Mouse (Mus musculus) cerebellum, adult 2 months (tissue): Measurements from ENCODE around the gene Prkacb. TPM values are rescaled to one million over a fixed set of nuclear protein-coding genes. Genes with fewer than 3 reads are reported as not detected.

Experiments used
- DNase-seq, 2 experiments: peaks; one replicate each; pipeline ENCODE4 v3.0.0; 2021
- H3K27ac ChIP-seq: fragments of 200-500 bp; 2 replicates; pipeline ENCODE4 v1.5.1; 2012; ENCODE audit warnings: low read length, control low read depth, inconsistent platforms; ENCODE audit not compliant: insufficient read depth
- H3K27me3 ChIP-seq: fragments of 200-500 bp; 2 replicates; pipeline ENCODE4 v1.6.1; 2012; ENCODE audit warnings: inconsistent platforms, mild to moderate bottlenecking, low read length, moderate library complexity; ENCODE audit not compliant: control insufficient read depth, insufficient read depth
- H3K4me1 ChIP-seq: fragments of 200-500 bp; 2 replicates; pipeline ENCODE4 v1.6.1; 2011; ENCODE audit warnings: low read length; ENCODE audit not compliant: control insufficient read depth, insufficient read depth
- H3K4me3 ChIP-seq: fragments of 200-500 bp; replicated peaks from 2 replicates; pipeline ENCODE3; 2011; ENCODE audit warnings: mild to moderate bottlenecking, low read depth, low read length, control low read depth; ENCODE audit not compliant: insufficient read depth
- CTCF ChIP-seq: fragments of 200-500 bp; IDR thresholded peaks from 2 replicates; pipeline ENCODE4 v1.5.1; 2011; ENCODE audit warnings: low read depth, mild to moderate bottlenecking, control low read depth, low read length, moderate library complexity, borderline replicate concordance; ENCODE audit not compliant: insufficient read depth
- POLR2A ChIP-seq: fragments of 200-500 bp; IDR thresholded peaks from 2 replicates; pipeline ENCODE4 v1.6.1; 2011; ENCODE audit warnings: low read length, control low read depth, borderline replicate concordance; ENCODE audit not compliant: insufficient read depth
- WGBS: fragments of 180-500 bp; shearing (Covaris S2); methylation state at CpG from one replicate; pipeline ENCODE4 v1.1.7; 2018; 5-methylcytosine and 5-hydroxymethylcytosine counted together
- polyA plus RNA-seq: library from polyadenylated mRNA; depleted of rRNA; stranded (reverse); fragments of >200 nt; gene quantifications from 2 replicates; pipeline ENCODE4 v1.2.3, GENCODE M21; 2012; rRNA removed

The Prkacb gene
- polyA plus RNA-seq, 1 experiment, result 166 TPM

DNA sequence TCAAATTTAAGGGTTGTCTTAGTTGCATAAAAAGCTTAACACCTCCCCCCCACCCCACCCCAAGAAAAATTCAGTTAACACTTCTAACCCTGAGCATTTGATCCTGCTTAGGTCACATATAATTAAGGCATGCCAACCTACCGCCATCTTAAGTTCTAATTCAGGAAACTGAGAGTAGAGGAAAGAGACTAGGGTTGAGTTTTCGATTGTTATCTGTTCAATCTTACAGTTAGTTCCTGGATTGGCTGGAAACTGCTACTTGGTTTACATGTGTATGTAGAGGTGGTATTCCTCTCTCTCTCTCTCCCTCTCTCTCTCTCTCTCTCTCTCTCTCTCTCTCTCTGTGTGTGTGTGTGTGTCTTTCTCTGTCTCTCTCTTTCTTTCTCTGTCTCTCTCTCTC, 129.7 kb downstream of the Prkacb start:
- H3K4me3 ChIP-seq, result no peak overlapping the region
- no peak for DNase-seq
- TF ChIP-seq CTCF (no peak), POLR2A (no peak)
- H3K27me3 ChIP-seq, result no peaks in the 10 kb centered on the region
- WGBS, result 94% methylated on average over 2 of the region's 2 CpGs
- no peaks in the 10 kb centered on the region; the same call in 1 of the 2 replicates for H3K4me1 ChIP-seq
- no peak overlapping the region for H3K27ac ChIP-seq

DNA sequence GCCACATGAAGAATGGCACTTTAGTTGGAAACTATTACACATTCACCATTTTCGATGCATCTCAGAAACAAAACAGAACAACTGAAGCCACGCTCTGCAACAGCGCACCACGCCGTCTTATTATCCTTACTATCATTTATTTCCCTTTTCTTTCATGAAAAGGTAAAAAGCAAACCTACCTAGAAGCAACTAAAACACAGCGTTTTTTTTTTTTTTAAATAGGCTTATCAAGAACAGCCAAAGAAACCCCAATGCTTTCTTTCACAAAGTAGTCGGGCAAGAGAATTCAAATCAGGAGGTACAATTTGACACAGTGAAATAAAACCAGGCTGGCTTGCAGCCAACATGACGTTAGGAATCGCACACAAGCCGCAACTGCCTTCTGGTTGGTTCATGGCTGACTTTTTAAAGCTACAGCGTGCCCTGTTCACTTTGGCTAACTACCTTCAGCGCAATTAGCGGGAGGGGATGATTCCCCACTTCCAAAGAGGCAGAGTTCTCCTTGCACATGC, 130.6 kb downstream of the Prkacb start:
- no peaks in the 10 kb centered on the region; the same call in 1 of the 2 replicates for H3K4me1 ChIP-seq
- 23% methylated on average over 13 of the region's 13 CpGs for WGBS
- peak overlapping the region; percentile 74 for H3K4me3 ChIP-seq
- peak; percentile 37 to 51 for DNase-seq
- H3K27ac ChIP-seq, result no peak overlapping the region
- H3K27me3 ChIP-seq, result no peaks in the 10 kb centered on the region
- no peak for TF ChIP-seq CTCF
- no peak for TF ChIP-seq POLR2A

DNA sequence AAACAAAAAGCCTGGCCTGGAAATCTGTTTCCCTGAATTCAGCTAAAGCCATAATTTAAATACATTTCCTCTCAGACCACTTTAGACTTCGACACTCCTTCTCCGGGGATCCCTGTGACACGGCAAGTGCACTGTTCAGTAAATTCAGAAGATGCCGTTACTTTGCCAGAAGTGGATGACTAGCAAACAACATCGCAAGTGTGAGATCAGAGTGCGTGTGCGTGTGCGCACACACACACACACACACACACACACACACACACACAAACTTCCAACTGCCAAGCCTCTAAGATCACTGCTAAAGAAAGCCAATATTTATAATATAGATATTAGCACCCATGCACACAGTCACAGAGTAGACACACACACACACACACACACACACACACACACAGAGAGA, 131.1 kb downstream of the Prkacb start:
- TF ChIP-seq CTCF (no peak), POLR2A (no peak)
- 49% methylated on average over 8 of the region's 8 CpGs for WGBS
- no peak for DNase-seq
- Histone ChIP-seq H3K27me3 (no peaks in the 10 kb centered on the region), H3K27ac (no peak overlapping the region), H3K4me1 (no peaks in the 10 kb centered on the region; the same call in 1 of the 2 replicates), H3K4me3 (peak overlapping the region; percentile 74)

DNA sequence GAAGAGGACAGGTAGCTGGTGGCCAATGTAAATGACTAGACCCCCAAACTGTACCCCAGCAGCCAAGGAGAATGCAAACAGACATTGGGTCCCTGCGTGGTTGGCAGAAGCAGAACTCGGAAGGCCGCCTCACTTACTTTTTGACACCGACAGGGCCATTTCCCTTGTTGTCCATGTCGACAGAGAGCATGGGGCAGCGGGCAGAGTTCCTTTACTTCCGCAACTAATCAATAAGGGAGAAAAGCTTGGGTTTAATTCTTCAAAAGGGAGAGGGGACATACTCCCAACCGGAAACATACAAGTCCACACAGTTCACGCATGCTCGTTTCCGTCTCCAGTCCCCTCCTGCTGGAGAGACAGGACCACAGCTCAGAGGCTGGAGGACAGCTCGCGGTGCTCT, 132.2 kb downstream of the Prkacb start:
- Histone ChIP-seq H3K27ac (no peak overlapping the region), H3K4me3 (no peak overlapping the region), H3K27me3 (no peaks in the 10 kb centered on the region), H3K4me1 (no peaks in the 10 kb centered on the region; the same call in 1 of the 2 replicates)
- TF ChIP-seq CTCF (no peak), POLR2A (no peak)
- no peak for DNase-seq
- WGBS, result 93% methylated on average over 13 of the region's 13 CpGs

DNA sequence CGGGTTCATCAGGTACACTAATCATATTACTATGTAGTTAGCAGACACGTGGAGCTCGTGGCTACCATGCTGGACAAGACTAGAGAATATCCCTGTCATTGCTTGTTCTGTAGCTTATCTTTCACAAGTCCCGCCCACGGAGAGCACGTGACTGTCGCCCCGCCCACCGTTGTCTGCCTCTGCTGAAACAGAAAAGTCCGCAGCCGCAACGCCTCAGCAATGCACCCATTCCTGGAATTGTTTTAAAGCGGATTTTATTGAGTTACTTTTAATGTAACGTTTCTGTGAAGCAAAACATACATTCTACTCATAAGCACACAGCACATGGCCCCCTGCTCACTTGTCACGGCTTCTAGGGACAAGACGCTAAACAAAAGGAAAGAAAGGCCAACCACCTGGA, 133.1 kb downstream of the Prkacb start:
- no peak overlapping the region for H3K4me3 ChIP-seq
- 95% methylated on average over 16 of the region's 16 CpGs for WGBS
- no peak overlapping the region for H3K27ac ChIP-seq
- no peaks in the 10 kb centered on the region for H3K27me3 ChIP-seq
- H3K4me1 ChIP-seq, result no peaks in the 10 kb centered on the region
- no peak for DNase-seq
- TF ChIP-seq CTCF, result no peak
- no peak for TF ChIP-seq POLR2A

Other genes with a start within 250 kb of the Prkacb start
- gene Uox, start 242.6 kb downstream of the Prkacb start, polyA plus RNA-seq, result 0.13 and 0.35 TPM in 2 replicates
- gene Dnase2b, start 197.4 kb downstream of the Prkacb start, polyA plus RNA-seq, result not detected in 2 replicates
- not detected in 2 replicates for gene 4930503B20Rik, start 161.7 kb downstream of the Prkacb start, polyA plus RNA-seq
- 0.14 TPM in 1 of 2 replicates, not detected in the other for gene Samd13, start 127.4 kb downstream of the Prkacb start, polyA plus RNA-seq
- gene Ttll7, start 39.4 kb upstream of the Prkacb start, polyA plus RNA-seq, result 72.5 and 76.4 TPM in 2 replicates